Mouse (Mus musculus) MEL (cell line): Measurements from ENCODE around the gene Stab2.

ENCODE experiments used
- CTCF ChIP-seq, 3 experiments: IDR thresholded peaks in 2 of 3; conservative IDR thresholded peaks in 1 of 3; 2 replicates each; pipeline ENCODE4 v1.5.1; 2011 to 2012; ENCODE audit warnings: low read length in 3 of 3, low read depth in 2 of 3, mild to moderate bottlenecking in 2 of 3, improper control_type of control experiment in 1 of 3, inconsistent platforms in 1 of 3, mixed read lengths in 1 of 3, moderate library complexity in 1 of 3; ENCODE audit not compliant: control insufficient read depth in 1 of 3, insufficient read depth in 1 of 3, poor library complexity in 1 of 3, severe bottlenecking in 1 of 3
- POLR2A ChIP-seq, 2 experiments: IDR thresholded peaks; 2 replicates each; pipeline ENCODE4 v1.6.1; 2011 to 2012; ENCODE audit warnings: low read length in 2 of 2, mild to moderate bottlenecking in 2 of 2, control low read depth in 1 of 2, improper control_type of control experiment in 1 of 2, low read depth in 1 of 2, moderate library complexity in 1 of 2; ENCODE audit not compliant: control insufficient read depth in 1 of 2, insufficient read depth in 1 of 2, poor library complexity in 1 of 2
- POLR2AphosphoS5 ChIP-seq: IDR thresholded peaks from 2 replicates; pipeline ENCODE4 v1.6.1; 2012; ENCODE audit warnings: low read depth, borderline replicate concordance, mild to moderate bottlenecking, inconsistent platforms, low read length, moderate library complexity, mixed read lengths

DNA sequence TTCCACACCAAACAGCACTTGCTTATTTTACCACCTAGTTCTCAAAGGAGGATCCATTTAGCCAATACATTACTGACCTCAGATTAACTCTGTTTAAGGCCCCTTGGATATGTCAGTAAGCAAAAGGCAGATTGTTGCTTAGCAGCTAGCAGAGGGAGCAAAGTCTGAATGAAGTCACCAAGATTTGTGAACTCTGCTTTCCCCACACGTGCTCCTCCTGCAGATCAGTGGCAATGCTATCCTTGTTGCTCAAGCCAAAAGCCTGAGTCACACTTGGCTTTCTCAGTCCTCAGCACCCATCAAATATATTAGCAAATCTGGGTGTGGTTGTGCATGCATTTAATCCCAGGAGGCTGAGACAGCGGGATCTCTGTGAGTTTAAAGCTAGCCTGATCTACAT lies 60.3 kb downstream of the Stab2 start:
- TF ChIP-seq CTCF (IDR thresholded peaks at IDR 0.05 in 2 of 3, conservative IDR thresholded peaks at IDR 0.05 in 1 of 3; ENCODE audit: control insufficient read depth in 1 of 3, insufficient read depth in 1 of 3, low read depth in 2 of 3, low read length in 3 of 3, poor library complexity in 1 of 3, severe bottlenecking in 1 of 3) (no peak), POLR2AphosphoS5 (no peak), POLR2A (IDR thresholded peaks at IDR 0.05; ENCODE audit: control insufficient read depth in 1 of 2, insufficient read depth in 1 of 2, low read depth in 1 of 2, low read length in 2 of 2, poor library complexity in 1 of 2) (no peak)
